Mouse (Mus musculus) kidney, adult 2 months (tissue): Measurements from ENCODE around the gene Jmjd1c.

Source experiments
- CTCF ChIP-seq: fragments of 200-500 bp; conservative IDR thresholded peaks from 2 replicates; pipeline ENCODE4 v1.5.1; 2011; ENCODE audit warnings: low read depth, mild to moderate bottlenecking, control low read depth, low read length, moderate library complexity, mixed read lengths; ENCODE audit not compliant: insufficient read depth, insufficient read length
- POLR2A ChIP-seq: fragments of 200-500 bp; IDR thresholded peaks from one replicate; pipeline ENCODE4 v1.6.1; 2011; ENCODE audit warnings: low read depth, low read length, control low read depth

- TF ChIP-seq POLR2A: no peak
- no peak for TF ChIP-seq CTCF
These were observed 15.3 kb downstream of the Jmjd1c start for GRCm38 (mm10) chr10:67111044-67111798.
